Mouse (Mus musculus): Measurements from ENCODE around the gene Herc4. TPM values are rescaled to one million over a fixed set of nuclear protein-coding genes. Genes with fewer than 3 reads are reported as not detected.

Gene Herc4
- 41.6 TPM for polyA plus RNA-seq (2014; fragmentation: Illumina TruSeq; extraction: RNeasy Lipid Tissue Mini Kit (QIAGEN cat#74804); ENCODE audit: low read depth, low replicate concordance)

DNA sequence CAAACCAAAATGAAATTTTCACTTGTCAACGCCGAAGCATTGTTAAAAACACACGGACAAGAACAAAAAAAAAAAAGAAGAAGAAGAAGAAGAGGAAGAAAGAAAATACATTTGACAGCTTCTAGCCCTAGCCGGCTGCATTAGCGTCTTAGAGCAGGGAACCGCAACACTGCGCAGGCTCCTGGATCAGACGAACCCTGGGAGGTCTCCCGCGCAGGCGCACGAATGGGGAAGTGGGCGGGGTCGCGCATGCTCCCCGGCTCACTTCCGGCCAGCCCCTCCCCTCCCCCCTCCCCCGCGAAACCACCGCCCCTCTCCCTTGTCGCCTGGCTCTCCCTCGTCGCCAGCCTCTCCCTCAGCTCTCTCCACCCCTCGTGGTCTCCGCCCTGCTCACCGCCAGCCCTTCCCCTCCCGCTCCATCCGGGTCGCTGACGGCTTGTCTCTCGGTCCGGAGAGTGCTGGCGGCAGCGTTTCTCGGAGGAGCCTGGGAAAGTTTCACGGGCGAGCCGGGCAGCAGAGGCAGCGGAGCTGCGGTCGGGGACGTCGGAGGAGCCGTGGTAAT is at the start of gene Herc4:
TSS of gene Herc4 (plus strand) at position 318 of the 562 bp plus-strand sequence.

DNA sequence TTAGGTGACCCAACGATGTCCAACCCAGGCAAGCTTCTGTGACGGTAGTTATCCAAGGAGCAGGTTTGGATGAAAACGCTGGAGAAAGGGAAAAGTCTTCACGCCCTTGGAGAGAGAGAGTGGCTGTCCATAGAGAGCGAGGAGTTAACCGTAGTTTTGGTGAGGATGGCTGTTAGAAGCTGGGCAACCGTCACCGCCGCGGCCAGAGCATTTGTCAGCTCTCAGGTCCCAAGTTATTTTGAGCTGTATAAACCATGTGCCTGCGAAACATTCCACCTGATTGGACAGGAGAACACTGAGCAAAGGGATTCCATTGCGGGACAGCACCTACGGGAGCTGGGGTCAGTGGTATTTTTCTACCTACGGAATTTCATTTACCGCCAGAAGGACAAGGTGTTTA is 39.9 kb upstream of the Herc4 start, which contains the start of gene Mypn:
TSS of gene Mypn (minus strand) at position 225 of the 400 bp plus-strand sequence.

Other genes with a start within 250 kb of the Herc4 start
- 63.8 TPM for gene Hnrnph3, start 219.6 kb upstream of the Herc4 start, polyA plus RNA-seq (2014; fragmentation: Illumina TruSeq; extraction: RNeasy Lipid Tissue Mini Kit (QIAGEN cat#74804); ENCODE audit: low read depth, low replicate concordance)
- gene Pbld2, start 219.5 kb upstream of the Herc4 start, polyA plus RNA-seq (2014; fragmentation: Illumina TruSeq; extraction: RNeasy Lipid Tissue Mini Kit (QIAGEN cat#74804); ENCODE audit: low read depth, low replicate concordance): 2.7 TPM
- gene Pbld1, start 183.6 kb upstream of the Herc4 start, polyA plus RNA-seq (2014; fragmentation: Illumina TruSeq; extraction: RNeasy Lipid Tissue Mini Kit (QIAGEN cat#74804); ENCODE audit: low read depth, low replicate concordance): 2.7 TPM
- not detected for gene Atoh7, start 144.2 kb upstream of the Herc4 start, polyA plus RNA-seq (2014; fragmentation: Illumina TruSeq; extraction: RNeasy Lipid Tissue Mini Kit (QIAGEN cat#74804); ENCODE audit: low read depth, low replicate concordance)
- gene Mypn, start 39.9 kb upstream of the Herc4 start, polyA plus RNA-seq (2014; fragmentation: Illumina TruSeq; extraction: RNeasy Lipid Tissue Mini Kit (QIAGEN cat#74804); ENCODE audit: low read depth, low replicate concordance): 73.2 TPM
- 11.5 TPM for gene Sirt1, start 137.9 kb downstream of the Herc4 start, polyA plus RNA-seq (2014; fragmentation: Illumina TruSeq; extraction: RNeasy Lipid Tissue Mini Kit (QIAGEN cat#74804); ENCODE audit: low read depth, low replicate concordance)
- gene Dnajc12, start 138.6 kb downstream of the Herc4 start, polyA plus RNA-seq (2014; fragmentation: Illumina TruSeq; extraction: RNeasy Lipid Tissue Mini Kit (QIAGEN cat#74804); ENCODE audit: low read depth, low replicate concordance): 15.8 TPM
- gene Gm7075, start 178.0 kb downstream of the Herc4 start, polyA plus RNA-seq (2014; fragmentation: Illumina TruSeq; extraction: RNeasy Lipid Tissue Mini Kit (QIAGEN cat#74804); ENCODE audit: low read depth, low replicate concordance): not detected
- 19.2 TPM for gene Ctnna3, start 186.3 kb downstream of the Herc4 start, polyA plus RNA-seq (2014; fragmentation: Illumina TruSeq; extraction: RNeasy Lipid Tissue Mini Kit (QIAGEN cat#74804); ENCODE audit: low read depth, low replicate concordance)